Mouse (Mus musculus) testis, adult 2 months (tissue): ENCODE data around the gene Rps27a.

ENCODE experiments used
- CTCF ChIP-seq: fragments of 200-500 bp; IDR thresholded peaks from 2 replicates; pipeline ENCODE4 v1.5.1; 2012; ENCODE audit warnings: low read depth, mild to moderate bottlenecking, inconsistent platforms, low read length, moderate library complexity; ENCODE audit not compliant: control insufficient read depth, insufficient read depth, insufficient replicate concordance
- POLR2A ChIP-seq: fragments of 200-500 bp; IDR thresholded peaks from 2 replicates; pipeline ENCODE4 v1.6.1; 2012; ENCODE audit warnings: low read depth, mild to moderate bottlenecking, inconsistent platforms, low read length, moderate library complexity; ENCODE audit not compliant: control insufficient read depth

- TF ChIP-seq CTCF (no peak), POLR2A (peak; percentile 96)
Observed at GRCm38 (mm10) chr11:29547752-29548503, at the start of gene Rps27a, which contains the start of gene Clhc1.
